Mouse (Mus musculus) liver, embryonic 14.5 days (tissue): ENCODE data around the gene Mrpl49.

ENCODE experiments used
- CTCF ChIP-seq: IDR thresholded peaks from 2 replicates; pipeline ENCODE4 v1.5.1; 2016; ENCODE audit warnings: antibody characterized with exemption, low read depth, control low read depth
- EP300 ChIP-seq: IDR thresholded peaks from 2 replicates; pipeline ENCODE4 v1.6.1; 2016; ENCODE audit warnings: antibody characterized with exemption, low read depth

- TF ChIP-seq CTCF: no peak
- TF ChIP-seq EP300: no peak
Measured at GRCm38 (mm10) chr19:6007013-6007412, 50.6 kb downstream of the Mrpl49 start.
